Mouse (Mus musculus) midbrain, embryonic 11.5 days (tissue): ENCODE data around the gene Tas2r135. TPM values are rescaled to one million over a fixed set of nuclear protein-coding genes. Genes with fewer than 3 reads are reported as not detected.

Experiments
- ATAC-seq: fragments of 200-750 bp; cut with Nextera tagmentation; 2 replicates; pipeline ENCODE4 v1.8.0; 2017; ENCODE audit warnings: moderate TSS enrichment, moderate library complexity; ENCODE audit not compliant: low FRiP score
- DNase-seq: peaks from one replicate; pipeline ENCODE4 v3.0.0; 2015; ENCODE audit warnings: low spot score; ENCODE audit errors: missing footprints
- H3K27ac ChIP-seq: fragments of 300-500 bp; sonication (generic); 2 replicates; pipeline ENCODE4 v1.5.1; 2014; ENCODE audit warnings: low read depth, low read length
- H3K27me3 ChIP-seq: fragments of 300-500 bp; sonication (generic); 2 replicates; pipeline ENCODE4 v1.6.1; 2014; ENCODE audit warnings: mild to moderate bottlenecking, low read length, moderate library complexity, mixed read lengths; ENCODE audit not compliant: control insufficient read depth, insufficient read depth
- H3K36me3 ChIP-seq: fragments of 300-500 bp; sonication (generic); 2 replicates; pipeline ENCODE4 v1.6.1; 2014; ENCODE audit warnings: mild to moderate bottlenecking, low read length, moderate library complexity, mixed read lengths; ENCODE audit not compliant: control insufficient read depth, insufficient read depth
- H3K4me1 ChIP-seq: fragments of 300-500 bp; sonication (generic); 2 replicates; pipeline ENCODE4 v1.6.1; 2014; ENCODE audit warnings: low read length; ENCODE audit not compliant: control insufficient read depth, insufficient read depth
- H3K4me2 ChIP-seq: fragments of 300-500 bp; sonication (generic); 2 replicates; pipeline ENCODE4 v1.6.1; 2014; ENCODE audit warnings: mild to moderate bottlenecking, moderate library complexity
- H3K4me3 ChIP-seq: fragments of 300-500 bp; sonication (generic); 2 replicates; pipeline ENCODE4 v1.5.1; 2014; ENCODE audit warnings: low read depth, low read length
- H3K9ac ChIP-seq: fragments of 300-500 bp; sonication (generic); 2 replicates; pipeline ENCODE4 v1.6.1; 2014; ENCODE audit warnings: low read length
- H3K9me3 ChIP-seq: fragments of 300-500 bp; sonication (generic); 2 replicates; pipeline ENCODE4 v1.6.1; 2016; ENCODE audit warnings: low read length; ENCODE audit not compliant: control insufficient read depth
- WGBS: fragments of 180-500 bp; shearing (Covaris S2); extraction: QIAGEN DNeasy Blood & Tissue Kit; methylation state at CpG from one replicate; pipeline ENCODE4 v1.1.7; 2014; 5-methylcytosine and 5-hydroxymethylcytosine counted together
- polyA plus RNA-seq: library from polyadenylated mRNA; unstranded; fragments of >200 nt; fragmentation: Nextera tagmentation; extraction: Ambion mirVana; gene quantifications from 2 replicates; pipeline ENCODE4 v1.2.1, GENCODE M21; 2014

The Tas2r135 gene
- polyA plus RNA-seq, 1 experiment from 2014 or later = not detected

- H3K27me3 ChIP-seq = no peaks in the 10 kb centered on the region; the same call in 1 of the 2 replicates
- H3K9me3 ChIP-seq = no peaks in the 10 kb centered on the region
- H3K27ac ChIP-seq = no peak overlapping the region
- no peak overlapping the region for H3K4me3 ChIP-seq
- H3K36me3 ChIP-seq = no peaks in the 10 kb centered on the region
- no peak overlapping the region for H3K4me2 ChIP-seq
- peak; percentile 47; the same call in 1 of the 2 replicates for ATAC-seq
- 0 out of 2 replicates have a peak overlapping the region, but pooled peaks have one; percentile 27 for H3K9ac ChIP-seq
- peak; percentile 88 for DNase-seq
- H3K4me1 ChIP-seq = no peaks in the 10 kb centered on the region
- 3% methylated on average over 8 of the region's 8 CpGs for whole genome bisulfite sequencing
Observed at GRCm38 (mm10) chr6:42380416-42381144, 24.7 kb upstream of the Tas2r135 start.

DNA sequence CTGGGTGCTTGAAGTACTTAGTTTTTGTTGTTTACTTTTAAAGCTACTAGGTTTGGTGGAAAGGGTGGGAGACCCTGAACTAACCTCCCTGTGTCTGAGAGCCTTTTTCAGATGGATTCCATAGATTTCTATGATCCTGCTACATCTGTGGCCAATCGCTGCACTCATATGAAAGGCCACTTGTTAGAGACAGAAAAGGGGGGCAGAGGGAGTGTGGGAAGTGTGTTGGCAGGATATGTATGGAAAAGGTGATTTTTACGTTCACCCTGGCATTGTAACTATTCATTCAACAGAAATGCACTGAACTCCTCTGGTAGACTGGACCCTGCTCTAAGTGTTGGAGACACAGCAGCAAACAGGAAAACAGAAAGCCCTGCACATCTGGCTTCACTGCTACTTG, 24.0 kb upstream of the Tas2r135 start:
- peak; percentile 86 for DNase-seq
- no peak overlapping the region for H3K9ac ChIP-seq
- no peak for ATAC-seq
- H3K4me2 ChIP-seq = no peak overlapping the region
- no peaks in the 10 kb centered on the region; the same call in 1 of the 2 replicates for H3K27me3 ChIP-seq
- H3K36me3 ChIP-seq = no peaks in the 10 kb centered on the region
- no peak overlapping the region for H3K4me3 ChIP-seq
- no peak overlapping the region for H3K27ac ChIP-seq
- 28% methylated on average over 2 of the region's 2 CpGs for WGBS
- no peaks in the 10 kb centered on the region for H3K4me1 ChIP-seq
- no peaks in the 10 kb centered on the region for H3K9me3 ChIP-seq

DNA sequence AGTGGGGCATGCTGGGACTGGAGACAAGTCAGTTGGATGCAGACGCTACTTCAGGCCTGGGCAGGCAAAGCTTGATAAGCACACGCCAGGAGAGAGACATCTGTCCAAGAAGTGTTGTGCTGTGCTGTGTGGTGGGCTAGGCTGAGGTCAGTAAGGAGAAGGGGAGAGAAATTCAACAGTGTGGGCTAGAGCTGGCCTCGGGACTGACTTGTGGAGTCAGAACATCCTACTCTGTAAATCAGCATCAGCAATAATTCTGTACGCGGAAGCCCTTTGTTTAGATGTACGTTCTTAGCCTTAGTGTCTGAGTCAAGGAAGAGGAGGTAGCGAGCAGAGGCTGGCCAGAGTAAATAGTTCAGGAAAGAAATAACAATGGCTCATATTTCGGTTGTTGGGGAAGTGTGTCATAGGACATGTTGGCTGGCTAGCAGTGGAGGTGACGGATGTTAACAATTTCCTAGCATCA, 23.3 kb upstream of the Tas2r135 start:
- Histone ChIP-seq H3K9ac (no peak overlapping the region), H3K27ac (no peak overlapping the region), H3K4me2 (no peak overlapping the region), H3K36me3 (no peaks in the 10 kb centered on the region), H3K4me1 (no peaks in the 10 kb centered on the region), H3K27me3 (no peaks in the 10 kb centered on the region), H3K9me3 (no peaks in the 10 kb centered on the region), H3K4me3 (no peak overlapping the region)
- no peak for ATAC-seq
- DNase-seq = peak; percentile 68
- WGBS = 76% methylated on average over 9 of the region's 9 CpGs

DNA sequence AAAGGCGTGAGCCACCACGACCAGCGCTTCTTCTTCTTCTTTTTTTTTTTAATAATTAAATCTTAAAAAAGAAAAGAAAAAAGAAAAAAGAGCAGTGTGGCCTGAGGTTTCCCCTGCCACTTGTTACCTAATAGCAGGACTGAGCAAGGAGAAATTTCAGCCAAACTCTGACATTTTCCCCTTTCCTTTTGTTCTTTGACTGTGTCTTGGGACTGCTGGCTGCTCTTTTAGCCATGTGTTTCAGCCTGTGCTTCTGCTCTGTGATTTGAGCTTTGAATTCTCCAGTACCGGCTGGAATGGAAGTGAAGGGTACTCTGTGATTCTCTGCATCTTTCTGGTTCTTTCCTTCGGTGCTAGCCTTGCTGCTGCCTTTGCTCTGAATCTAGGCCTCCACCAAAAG, 21.9 kb upstream of the Tas2r135 start:
- H3K9ac ChIP-seq = no peak overlapping the region
- H3K36me3 ChIP-seq = no peaks in the 10 kb centered on the region
- 91% methylated on average over 5 of the region's 5 CpGs for WGBS
- no peaks in the 10 kb centered on the region for H3K9me3 ChIP-seq
- DNase-seq (peak; percentile 51), ATAC-seq (no peak)
- H3K4me1 ChIP-seq = no peaks in the 10 kb centered on the region
- no peak overlapping the region for H3K4me2 ChIP-seq
- H3K4me3 ChIP-seq = no peak overlapping the region
- no peak overlapping the region for H3K27ac ChIP-seq
- H3K27me3 ChIP-seq = no peaks in the 10 kb centered on the region

GRCm38 (mm10) chr6:42385635-42386034, 19.6 kb upstream of the Tas2r135 start:
- Histone ChIP-seq H3K36me3 (no peaks in the 10 kb centered on the region), H3K4me2 (no peak overlapping the region), H3K9ac (no peak overlapping the region), H3K4me3 (no peak overlapping the region), H3K27me3 (no peaks in the 10 kb centered on the region), H3K9me3 (no peaks in the 10 kb centered on the region), H3K4me1 (no peaks in the 10 kb centered on the region), H3K27ac (no peak overlapping the region)
- 85% methylated on average over 4 of the region's 4 CpGs for WGBS
- ATAC-seq (no peak), DNase-seq (peak; percentile 21)

- Histone ChIP-seq H3K36me3 (no peaks in the 10 kb centered on the region), H3K4me3 (no peak overlapping the region), H3K9ac (no peak overlapping the region), H3K9me3 (no peaks in the 10 kb centered on the region), H3K27ac (no peak overlapping the region), H3K4me1 (no peaks in the 10 kb centered on the region), H3K4me2 (no peak overlapping the region), H3K27me3 (no peaks in the 10 kb centered on the region)
- DNase-seq (no peak), ATAC-seq (no peak)
- 60% methylated on average over 2 of the region's 2 CpGs for WGBS
Observed at GRCm38 (mm10) chr6:42391796-42392330, 13.4 kb upstream of the Tas2r135 start.

DNA sequence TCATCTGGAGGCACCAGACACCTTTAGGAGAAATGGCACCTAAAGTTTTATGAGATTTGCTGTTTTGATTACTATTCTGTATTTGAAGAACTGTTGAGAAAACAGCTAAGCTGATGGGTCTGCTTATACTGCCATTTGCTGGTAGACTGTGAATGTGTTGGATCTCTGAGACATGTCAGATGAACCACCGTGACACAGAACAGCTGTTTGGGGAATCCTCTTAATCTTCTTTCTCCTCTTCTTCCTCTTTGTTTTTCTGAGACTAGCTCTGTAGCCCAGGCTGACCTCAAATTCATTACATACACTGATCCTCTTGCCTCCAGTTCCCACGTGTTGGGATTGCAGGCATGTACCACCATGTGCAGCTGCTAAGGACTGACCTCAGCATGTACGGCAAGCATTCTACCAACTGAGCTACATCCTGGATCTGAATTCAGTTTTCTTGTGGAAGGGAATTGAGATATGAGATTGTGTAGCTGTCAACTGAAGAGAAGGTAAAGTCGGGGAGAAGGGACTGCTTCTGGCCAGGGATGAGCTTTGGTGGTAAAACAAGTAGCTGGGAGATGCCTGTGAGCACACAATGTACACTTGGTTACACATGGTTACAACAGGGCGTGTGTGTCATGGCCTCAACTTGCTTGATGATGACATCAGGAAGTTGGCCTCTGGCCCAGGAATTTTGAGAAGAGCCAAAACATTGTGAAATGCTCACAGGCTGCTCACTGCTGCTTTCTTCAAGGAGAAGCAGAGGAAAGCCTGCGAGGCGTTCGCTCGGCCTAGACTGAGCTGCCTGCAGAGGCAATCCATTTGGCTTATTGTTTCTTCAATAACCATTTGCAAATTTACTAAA, 9.0 kb upstream of the Tas2r135 start:
- H3K36me3 ChIP-seq = no peaks in the 10 kb centered on the region
- 78% methylated on average over 9 of the region's 9 CpGs for WGBS
- H3K4me2 ChIP-seq = no peak overlapping the region
- no peak overlapping the region for H3K9ac ChIP-seq
- H3K27me3 ChIP-seq = no peaks in the 10 kb centered on the region
- DNase-seq (no peak), ATAC-seq (no peak)
- no peaks in the 10 kb centered on the region for H3K9me3 ChIP-seq
- H3K4me1 ChIP-seq = no peaks in the 10 kb centered on the region
- H3K27ac ChIP-seq = no peak overlapping the region
- H3K4me3 ChIP-seq = no peak overlapping the region

DNA sequence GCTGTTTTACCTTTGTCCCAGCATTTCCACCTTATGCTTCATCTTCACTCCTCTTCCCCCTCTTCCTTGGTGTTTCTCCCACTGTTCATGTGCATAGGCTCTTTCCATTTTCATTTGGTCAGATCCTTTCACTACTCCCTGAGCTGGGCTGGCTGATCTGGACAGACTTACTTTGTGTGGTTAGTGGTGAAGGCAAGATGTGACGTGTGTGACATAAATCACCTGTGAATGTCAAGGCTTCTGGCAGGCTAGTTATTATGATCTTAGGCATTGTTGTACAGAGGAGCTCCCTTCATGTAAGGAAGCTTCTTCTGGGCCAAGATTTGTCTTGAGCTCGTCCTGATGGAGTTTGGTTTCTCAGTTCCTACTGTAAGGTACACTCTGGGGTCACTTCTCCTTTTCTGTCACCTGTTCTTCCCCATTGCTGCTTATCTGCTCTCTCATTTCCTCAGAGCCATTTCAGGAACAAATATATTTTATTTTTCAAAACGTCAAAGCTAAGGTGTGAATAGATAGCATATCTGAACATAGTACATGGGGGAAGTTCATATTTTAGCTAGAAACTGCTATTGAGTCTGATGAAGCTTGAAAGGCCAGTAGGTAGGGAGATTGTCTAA, 8.1 kb upstream of the Tas2r135 start:
- DNase-seq (no peak), ATAC-seq (no peak)
- H3K4me1 ChIP-seq = no peaks in the 10 kb centered on the region
- 81% methylated on average over 3 of the region's 3 CpGs for WGBS
- no peak overlapping the region for H3K9ac ChIP-seq
- H3K27me3 ChIP-seq = no peaks in the 10 kb centered on the region
- H3K4me3 ChIP-seq = no peak overlapping the region
- no peaks in the 10 kb centered on the region for H3K36me3 ChIP-seq
- no peaks in the 10 kb centered on the region for H3K9me3 ChIP-seq
- H3K27ac ChIP-seq = no peak overlapping the region
- no peak overlapping the region for H3K4me2 ChIP-seq
